Mouse (Mus musculus) intestine, embryonic 16.5 days (tissue): ENCODE measurements around the gene Tmub1. TPM values are rescaled to one million over a fixed set of nuclear protein-coding genes. Genes with fewer than 3 reads are reported as not detected.
A peak's percentile ranks its signal among the peaks of the same experiment; 100 is the strongest.

Source experiments
- ATAC-seq: fragments of 200-750 bp; cut with Nextera tagmentation; 2 replicates; pipeline ENCODE4 v1.8.0; 2017; ENCODE audit warnings: moderate TSS enrichment, moderate library complexity
- H3K27ac ChIP-seq: fragments of 300-500 bp; sonication (generic); 2 replicates; pipeline ENCODE4 v1.5.1; 2014; ENCODE audit warnings: mild to moderate bottlenecking, low read length
- H3K27me3 ChIP-seq: fragments of 300-500 bp; sonication (generic); replicated peaks from 2 replicates; pipeline ENCODE4 v1.6.1; 2014; ENCODE audit warnings: low read length, control low read depth, mixed read lengths; ENCODE audit not compliant: control insufficient read depth, insufficient read depth
- H3K36me3 ChIP-seq: fragments of 300-500 bp; sonication (generic); 2 replicates; pipeline ENCODE4 v1.6.1; 2014; ENCODE audit warnings: low read length, control low read depth; ENCODE audit not compliant: control insufficient read depth, insufficient read depth
- H3K4me1 ChIP-seq: fragments of 300-500 bp; sonication (generic); 2 replicates; pipeline ENCODE4 v1.6.1; 2014; ENCODE audit warnings: low read length, control low read depth, mixed read lengths; ENCODE audit not compliant: control insufficient read depth, insufficient read depth
- H3K4me2 ChIP-seq: fragments of 300-500 bp; sonication (generic); 2 replicates; pipeline ENCODE4 v1.6.1; 2014; ENCODE audit warnings: low read depth, low read length, control low read depth
- H3K4me3 ChIP-seq: fragments of 300-500 bp; sonication (generic); 2 replicates; pipeline ENCODE4 v1.5.1; 2014; ENCODE audit warnings: mild to moderate bottlenecking, low read length
- H3K9ac ChIP-seq: fragments of 300-500 bp; sonication (generic); 2 replicates; pipeline ENCODE4 v1.6.1; 2014; ENCODE audit warnings: low read depth, low read length
- H3K9me3 ChIP-seq: fragments of 300-500 bp; sonication (generic); 2 replicates; pipeline ENCODE4 v1.6.1; 2016; ENCODE audit warnings: low read length, control low read depth; ENCODE audit not compliant: control insufficient read depth
- WGBS: fragments of 180-500 bp; shearing (Covaris S2); extraction: QIAGEN DNeasy Blood & Tissue Kit; methylation state at CpG from one replicate; pipeline ENCODE4 v1.1.7; 2014; 5-methylcytosine and 5-hydroxymethylcytosine counted together
- polyA plus RNA-seq: library from polyadenylated mRNA; unstranded; fragments of >200 nt; fragmentation: Nextera tagmentation; extraction: Ambion mirVana; gene quantifications from 2 replicates; pipeline ENCODE4 v1.2.1, GENCODE M21; 2015

Gene Tmub1
- polyA plus RNA-seq, 1 experiment from 2014 or later = 28.7 TPM

- peak overlapping the region; percentile 97 for H3K9ac ChIP-seq
- no peaks in the 10 kb centered on the region for H3K9me3 ChIP-seq
- 56% methylated on average over 20 of the region's 20 CpGs for WGBS
- H3K27ac ChIP-seq = peak overlapping the region; percentile 90
- H3K4me2 ChIP-seq = peak overlapping the region; percentile 88
- H3K27me3 ChIP-seq = no peaks in the 10 kb centered on the region
- peaks cover 4% of the 10 kb centered on the region for H3K36me3 ChIP-seq
- no peak for ATAC-seq
- H3K4me1 ChIP-seq = peaks cover 24% of the 10 kb centered on the region
- H3K4me3 ChIP-seq = peak overlapping the region; percentile 85
Measured at GRCm38 (mm10) chr5:24445428-24446080, 2.1 kb downstream of the Tmub1 start.

- H3K27ac ChIP-seq = peak within 1 kb of the TSS; percentile 90
- H3K9ac ChIP-seq = peak within 1 kb of the TSS; percentile 97
- ATAC-seq = peak; percentile 84
- WGBS = under 1% methylated on average over 60 of the region's 60 CpGs
- H3K9me3 ChIP-seq = no peaks in the 10 kb centered on the region
- peaks cover 9% of the 10 kb centered on the region for H3K36me3 ChIP-seq
- peaks cover 24% of the 10 kb centered on the region for H3K4me1 ChIP-seq
- peak within 1 kb of the TSS; percentile 88 for H3K4me2 ChIP-seq
- no peaks in the 10 kb centered on the region for H3K27me3 ChIP-seq
- H3K4me3 ChIP-seq = peak within 1 kb of the TSS; percentile 85
Measured at GRCm38 (mm10) chr5:24444746-24445427, 2.8 kb downstream of the Tmub1 start, which contains the start of gene Fastk. Gene Fastk (minus strand): TSS chr5:24445287.

DNA sequence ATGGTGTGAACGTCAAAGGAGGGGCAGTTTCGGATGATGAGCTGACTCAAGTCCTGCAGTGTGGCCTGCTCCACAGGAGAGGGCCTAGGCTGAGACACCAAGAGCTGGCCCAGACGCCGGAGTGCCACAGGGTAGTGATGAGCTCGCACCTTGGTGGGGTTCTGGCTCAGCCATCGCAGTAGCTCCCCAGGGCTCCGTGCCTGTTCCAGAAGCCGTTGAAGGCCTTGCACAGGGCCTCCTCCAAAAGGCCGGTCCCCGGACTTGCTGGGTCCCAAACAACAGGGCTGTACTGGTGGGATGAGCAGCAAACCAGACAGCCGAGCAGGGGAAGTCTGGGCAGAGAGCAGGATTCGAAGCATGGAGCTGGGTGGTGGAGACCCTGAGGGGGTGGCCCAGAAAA lies 3.7 kb downstream of the Tmub1 start:
- no peak for ATAC-seq
- Histone ChIP-seq H3K36me3 (peaks cover 19% of the 10 kb centered on the region), H3K4me2 (peak overlapping the region; percentile 88), H3K9ac (peak overlapping the region; percentile 97), H3K4me1 (peaks cover 24% of the 10 kb centered on the region), H3K27ac (no peak overlapping the region), H3K27me3 (no peaks in the 10 kb centered on the region), H3K4me3 (peak overlapping the region; percentile 85), H3K9me3 (no peaks in the 10 kb centered on the region)
- 81% methylated on average over 12 of the region's 12 CpGs for WGBS

DNA sequence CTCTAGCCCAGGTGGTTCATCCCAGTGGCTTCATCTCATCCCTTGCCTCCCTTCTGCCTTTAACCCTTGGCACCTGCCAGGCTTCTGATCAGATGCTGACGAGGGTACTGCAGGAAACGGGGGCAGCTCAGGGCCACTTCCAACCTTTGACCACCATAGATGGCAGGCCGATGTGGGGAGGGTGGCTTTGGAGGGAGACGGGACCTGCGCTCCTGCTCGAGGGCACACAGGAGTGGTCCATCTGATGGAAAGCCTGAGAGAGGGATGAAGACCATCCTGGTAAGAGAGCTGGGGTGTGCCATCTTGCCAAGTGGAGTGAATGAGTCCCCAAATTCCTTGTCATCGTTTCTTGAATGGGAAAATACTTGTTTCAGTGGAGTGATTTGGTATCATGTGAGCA lies 4.5 kb downstream of the Tmub1 start:
- H3K36me3 ChIP-seq = peaks cover 22% of the 10 kb centered on the region
- H3K9me3 ChIP-seq = no peaks in the 10 kb centered on the region
- H3K9ac ChIP-seq = no peak overlapping the region
- no peaks in the 10 kb centered on the region for H3K27me3 ChIP-seq
- H3K4me1 ChIP-seq = peaks cover 24% of the 10 kb centered on the region
- H3K4me3 ChIP-seq = no peak overlapping the region
- H3K27ac ChIP-seq = no peak overlapping the region
- H3K4me2 ChIP-seq = no peak overlapping the region
- 91% methylated on average over 7 of the region's 7 CpGs for WGBS
- no peak for ATAC-seq

- Histone ChIP-seq H3K9me3 (no peaks in the 10 kb centered on the region), H3K4me3 (no peak overlapping the region), H3K4me1 (peaks cover 17% of the 10 kb centered on the region), H3K9ac (no peak overlapping the region), H3K27me3 (no peaks in the 10 kb centered on the region), H3K4me2 (no peak overlapping the region), H3K36me3 (peaks cover 22% of the 10 kb centered on the region), H3K27ac (no peak overlapping the region)
- WGBS = 85% methylated on average over 9 of the region's 9 CpGs
- ATAC-seq = no peak
Measured at GRCm38 (mm10) chr5:24442029-24442428, 5.6 kb downstream of the Tmub1 start.

DNA sequence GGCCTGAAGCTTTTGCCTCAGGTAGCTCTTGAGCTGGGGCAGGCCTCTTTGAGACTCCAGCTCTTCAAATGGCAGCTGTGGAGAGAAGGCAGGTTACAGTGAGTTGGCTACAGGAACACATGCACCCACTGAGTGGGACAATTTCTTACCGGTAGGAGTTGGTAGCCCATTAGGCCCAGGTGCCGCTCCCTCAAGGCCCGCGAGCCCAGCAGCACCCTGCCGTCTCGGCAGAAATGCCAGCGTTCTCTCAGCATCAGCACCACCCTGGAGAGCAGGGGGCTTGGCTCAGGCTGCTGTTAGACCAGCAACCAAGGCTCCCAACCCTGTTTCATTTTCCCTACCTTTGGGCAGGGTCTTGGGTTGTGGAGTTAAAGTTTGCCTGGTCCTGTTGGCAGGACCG lies 6.5 kb downstream of the Tmub1 start:
- 90% methylated on average over 8 of the region's 8 CpGs for WGBS
- H3K9ac ChIP-seq = no peak overlapping the region
- H3K36me3 ChIP-seq = peaks cover 22% of the 10 kb centered on the region

DNA sequence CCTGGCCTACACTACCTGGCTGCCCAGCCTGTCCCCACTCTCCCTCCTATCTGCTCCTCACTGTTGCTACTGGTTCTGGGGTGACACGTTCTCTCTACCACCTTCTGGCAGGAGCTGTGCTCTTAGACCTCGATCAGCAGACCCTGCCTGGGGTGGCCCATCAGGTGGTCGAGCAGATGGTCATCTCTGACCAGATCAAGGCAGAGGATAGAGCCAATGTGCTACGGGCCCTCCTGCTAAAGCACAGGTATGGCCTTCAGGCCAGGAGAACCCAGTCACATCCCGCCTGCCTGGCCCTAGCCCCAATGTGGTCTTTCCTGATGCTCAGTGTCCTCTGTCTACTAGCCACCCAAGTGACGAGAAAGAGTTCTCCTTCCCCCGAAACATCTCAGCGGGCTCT lies 13.7 kb downstream of the Tmub1 start:
- peaks cover 20% of the 10 kb centered on the region for H3K36me3 ChIP-seq

More for the DNA sequence above, 6.5 kb downstream of the Tmub1 start:
- Histone ChIP-seq H3K27ac (no peak overlapping the region), H3K4me3 (no peak overlapping the region), H3K27me3 (no peaks in the 10 kb centered on the region), H3K9me3 (no peaks in the 10 kb centered on the region), H3K4me2 (no peak overlapping the region), H3K4me1 (peaks cover 17% of the 10 kb centered on the region)
- ATAC-seq = no peak

GRCm38 (mm10) chr5:24428596-24428995 lies 19.1 kb downstream of the Tmub1 start:
- Histone ChIP-seq H3K27me3 (no peaks in the 10 kb centered on the region), H3K9ac (peak overlapping the region; percentile 64), H3K9me3 (no peaks in the 10 kb centered on the region), H3K4me1 (peaks cover 21% of the 10 kb centered on the region), H3K36me3 (peaks cover 10% of the 10 kb centered on the region; the same call in 1 of the 2 replicates), H3K27ac (peak overlapping the region; percentile 68), H3K4me3 (peak overlapping the region; percentile 51), H3K4me2 (peak overlapping the region; percentile 54)
- WGBS = 26% methylated on average over 7 of the region's 9 CpGs
- no peak for ATAC-seq

More for the DNA sequence above, 13.7 kb downstream of the Tmub1 start:
- 89% methylated on average over 8 of the region's 8 CpGs for WGBS
- H3K9me3 ChIP-seq = no peaks in the 10 kb centered on the region
- H3K27me3 ChIP-seq = no peaks in the 10 kb centered on the region
- no peak overlapping the region for H3K4me2 ChIP-seq
- ATAC-seq = no peak
- no peak overlapping the region for H3K27ac ChIP-seq
- H3K9ac ChIP-seq = no peak overlapping the region
- no peak overlapping the region for H3K4me3 ChIP-seq
- H3K4me1 ChIP-seq = no peaks in the 10 kb centered on the region

DNA sequence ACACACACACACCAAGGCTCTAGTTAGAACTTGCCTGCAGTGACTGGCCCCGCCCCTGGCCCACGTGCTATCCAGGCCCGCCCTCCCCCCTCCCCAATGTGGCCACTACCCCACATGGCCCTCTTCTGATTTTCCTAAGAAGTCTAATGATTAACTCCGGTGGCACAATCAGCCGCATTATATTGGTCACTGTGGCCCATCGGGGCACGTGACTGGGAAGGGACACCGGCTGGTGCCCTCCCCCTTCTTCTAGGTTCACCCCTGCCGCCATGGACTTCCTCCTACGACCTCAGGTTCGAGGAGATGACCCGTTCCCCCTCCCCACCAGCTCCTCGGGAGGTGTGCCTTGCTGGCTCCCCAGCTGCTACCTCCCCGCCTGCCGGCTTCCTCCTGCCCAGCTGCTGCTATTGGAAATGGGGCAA lies 19.7 kb downstream of the Tmub1 start:
- ATAC-seq = peak; percentile 44
- 15% methylated on average over 15 of the region's 15 CpGs for WGBS
- Histone ChIP-seq H3K4me3 (peak overlapping the region; percentile 51), H3K9me3 (no peaks in the 10 kb centered on the region), H3K4me1 (peaks cover 21% of the 10 kb centered on the region), H3K27me3 (no peaks in the 10 kb centered on the region), H3K36me3 (peaks cover 9% of the 10 kb centered on the region; the same call in 1 of the 2 replicates), H3K27ac (peak overlapping the region; percentile 68), H3K4me2 (peak overlapping the region; percentile 86), H3K9ac (peak overlapping the region; percentile 64)
